In the genomic region with DNA sequence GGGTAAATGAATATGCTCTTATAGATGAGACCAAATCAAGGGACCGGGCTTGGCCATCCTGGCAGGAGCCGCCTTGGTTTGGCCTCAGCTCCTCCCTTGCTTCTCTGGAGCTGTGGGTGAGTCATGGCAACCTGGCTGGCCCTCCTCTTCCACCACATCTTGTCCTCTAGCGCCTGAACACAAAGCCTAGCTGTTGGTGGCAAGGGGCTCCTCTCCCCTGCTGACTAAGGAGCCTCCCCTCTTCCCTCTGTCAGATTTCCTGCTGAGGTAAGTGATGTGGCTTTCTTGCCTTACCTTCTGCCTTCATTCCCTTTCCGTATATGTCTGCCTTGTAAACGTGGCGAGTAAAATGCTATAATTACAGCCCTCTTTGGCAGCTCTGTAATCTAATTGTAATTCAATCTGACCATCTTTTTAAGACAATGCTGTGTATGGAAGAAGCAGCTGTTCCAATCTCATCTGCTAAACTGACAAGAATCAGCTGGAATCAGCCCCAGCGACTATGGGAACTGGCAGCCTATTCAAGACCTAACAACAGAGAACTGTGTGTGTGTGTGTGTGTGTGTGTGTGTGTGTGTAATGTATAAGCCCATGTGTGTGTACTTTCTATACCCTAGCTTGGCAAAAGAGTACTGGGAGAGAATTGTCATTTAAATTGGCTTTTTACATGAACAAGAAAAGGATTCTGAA, we compare ENCODE assay signal across 8 mouse cellular contexts.
A peak's percentile ranks its signal among the peaks of the same experiment; 100 is the strongest.
DNase-seq lines count a peak whose midpoint lies in the region; ATAC-seq and TF ChIP-seq lines count a peak whose summit lies in the region.

No protein-coding gene starts in this region.

- 0 out of 2 replicates have a peak overlapping the region, but pooled peaks have one; percentile 1 for H3K9ac ChIP-seq in hindbrain, embryonic 12.5 days
- peak overlapping the region; percentile 21 for H3K9ac ChIP-seq in midbrain, embryonic 13.5 days (replicated peaks)

- no peak for TF ChIP-seq POLR2A in thymus, adult 2 months (IDR thresholded peaks at IDR 0.05; ENCODE audit: control insufficient read depth, extremely low read depth, insufficient read depth, low read length, poor library complexity)

- peak overlapping the region; percentile 24 for H3K4me2 ChIP-seq in hindbrain, embryonic 12.5 days (replicated peaks)
- H3K4me2 ChIP-seq in midbrain, embryonic 13.5 days (replicated peaks): peak overlapping the region; percentile 16; the same call in 1 of the 2 replicates

- no peaks in the 10 kb centered on the region for H3K27me3 ChIP-seq in C2C12 (ENCODE audit: control insufficient read depth, insufficient read depth, insufficient read length)
- no peaks in the 10 kb centered on the region for H3K27me3 ChIP-seq in hindbrain, embryonic 12.5 days
- H3K27me3 ChIP-seq in midbrain, embryonic 13.5 days: no peaks in the 10 kb centered on the region
- no peaks in the 10 kb centered on the region for H3K27me3 ChIP-seq in heart, embryonic 10.5 days (ENCODE audit: insufficient read depth, poor library complexity, severe bottlenecking)
- no peaks in the 10 kb centered on the region for H3K27me3 ChIP-seq in thymus, adult 2 months (ENCODE audit: control insufficient read depth, insufficient read depth, low read length)

- no peaks in the 10 kb centered on the region for H3K9me3 ChIP-seq in hindbrain, embryonic 12.5 days (replicated peaks)
- no peaks in the 10 kb centered on the region for H3K9me3 ChIP-seq in midbrain, embryonic 13.5 days
- no peaks in the 10 kb centered on the region for H3K9me3 ChIP-seq in heart, embryonic 10.5 days

- H3K79me2 ChIP-seq in C2C12 (ENCODE audit: control insufficient read depth, insufficient read depth): no peaks in the 10 kb centered on the region

- H3ac ChIP-seq in C2C12 (ENCODE audit: control insufficient read depth, insufficient read length, low read depth): no peak overlapping the region

- no peaks in the 10 kb centered on the region for H3K79me3 ChIP-seq in C2C12 (ENCODE audit: low read depth)

- 33% methylated on average over 7 of the region's 7 CpGs for WGBS in hindbrain, embryonic 12.5 days
- WGBS in midbrain, embryonic 13.5 days: 18% methylated on average over 7 of the region's 7 CpGs
- WGBS in heart, embryonic 10.5 days: 48% methylated on average over 7 of the region's 7 CpGs
- WGBS in thymus, adult 2 months: 71% methylated on average over 7 of the region's 7 CpGs

- no peaks in the 10 kb centered on the region for H3K36me3 ChIP-seq in C2C12 (ENCODE audit: control insufficient read depth, insufficient read depth)
- no peaks in the 10 kb centered on the region for H3K36me3 ChIP-seq in hindbrain, embryonic 12.5 days
- H3K36me3 ChIP-seq in midbrain, embryonic 13.5 days: no peaks in the 10 kb centered on the region
- H3K36me3 ChIP-seq in heart, embryonic 10.5 days: no peaks in the 10 kb centered on the region
- no peaks in the 10 kb centered on the region for H3K36me3 ChIP-seq in thymus, adult 2 months (ENCODE audit: control insufficient read depth, insufficient read depth, low read length)

- no peak for TF ChIP-seq CTCF in C2C12 (IDR thresholded peaks at IDR 0.05; ENCODE audit: control insufficient read depth, insufficient read depth, insufficient read length)
- no peak for TF ChIP-seq CTCF in thymus, adult 2 months (IDR thresholded peaks at IDR 0.05; ENCODE audit: borderline replicate concordance, control insufficient read depth, extremely low read depth, insufficient read depth, low read length, poor library complexity)

- peak; percentile 41 to 47 for DNase-seq in cerebellum, postnatal 14 days
- DNase-seq in cerebellum, adult 11-12 months: no peak
- DNase-seq in heart, embryonic 10.5 days (ENCODE audit: low spot score): no peak
- DNase-seq in thymus, adult 2 months: no peak
- DNase-seq in cerebellum, adult 9-11 months: no peak

- peak overlapping the region; percentile 94 for H3K27ac ChIP-seq in hindbrain, embryonic 12.5 days
- H3K27ac ChIP-seq in midbrain, embryonic 13.5 days: peak overlapping the region; percentile 89
- H3K27ac ChIP-seq in heart, embryonic 10.5 days: no peak overlapping the region
- no peak overlapping the region for H3K27ac ChIP-seq in thymus, adult 2 months (ENCODE audit: control insufficient read depth, insufficient read depth, low read length)

- H3K4me3 ChIP-seq in C2C12 (ENCODE audit: insufficient read depth, poor library complexity, severe bottlenecking): no peak overlapping the region
- H3K4me3 ChIP-seq in hindbrain, embryonic 12.5 days: no peak overlapping the region
- no peak overlapping the region for H3K4me3 ChIP-seq in midbrain, embryonic 13.5 days (replicated peaks)
- no peak overlapping the region for H3K4me3 ChIP-seq in heart, embryonic 10.5 days
- H3K4me3 ChIP-seq in thymus, adult 2 months (ENCODE audit: control insufficient read depth, insufficient read depth, low read length): no peak overlapping the region

- peak; percentile 89 for ATAC-seq in hindbrain, embryonic 12.5 days (ENCODE audit: low FRiP score)
- peak; percentile 89 for ATAC-seq in midbrain, embryonic 13.5 days

- peaks cover 45% of the 10 kb centered on the region for H3K4me1 ChIP-seq in hindbrain, embryonic 12.5 days
- peaks cover 59% of the 10 kb centered on the region for H3K4me1 ChIP-seq in midbrain, embryonic 13.5 days (replicated peaks)
- peaks cover 3% of the 10 kb centered on the region; the same call in 1 of the 2 replicates for H3K4me1 ChIP-seq in heart, embryonic 10.5 days
- peaks cover 5% of the 10 kb centered on the region; the same call in 1 of the 2 replicates for H3K4me1 ChIP-seq in thymus, adult 2 months (replicated peaks; ENCODE audit: control insufficient read depth, insufficient read depth, low read length)

TF ChIP-seq in C2C12, 6 proteins besides CTCF, POLR2A, EP300 and RAD21:
- TF ChIP-seq MAX (IDR thresholded peaks at IDR 0.05) (no peak), MYOD1 (IDR thresholded peaks at IDR 0.05; ENCODE audit: control insufficient read depth, insufficient read length, low read depth) (peak; percentile 73)

Comparison
In these comparisons a context has a peak if more than half of its experiments do, and no peak if none do; other contexts are left out.
1. DNase-seq: peak in cerebellum, postnatal 14 days (2 of 2); none in cerebellum, adult 11-12 months (single experiment), heart, embryonic 10.5 days (single experiment), thymus, adult 2 months (single experiment) and cerebellum, adult 9-11 months (single experiment).
2. H3K27ac ChIP-seq: peak in hindbrain, embryonic 12.5 days (single experiment) and midbrain, embryonic 13.5 days (single experiment); none in heart, embryonic 10.5 days (single experiment) and thymus, adult 2 months (single experiment).